Mouse (Mus musculus) layer of hippocampus, adult 18-20 months (tissue): ENCODE measurements at regions not wholly inside any gene's neighbourhood (a gene's known extent, or its start where the extent isn't known, plus 50 kb on each side); places are given as distances from the start of the nearest gene placed in this dataset.

ENCODE experiments used
- DNase-seq, 2 experiments: peaks; one replicate each; pipeline ENCODE4 v3.0.0; 2022; ENCODE audit warnings: low spot score in 2 of 2

GRCm38 (mm10) chr12:106128944-106129724 lies 119.1 kb downstream of the Vrk1 start:
- no peak for DNase-seq

- peak in 1 of 2 experiments; percentile 33 for DNase-seq
Observed at GRCm38 (mm10) chr12:106130071-106130676, 120.1 kb downstream of the Vrk1 start.

GRCm38 (mm10) chr12:106132715-106133114 lies 122.7 kb downstream of the Vrk1 start:
- DNase-seq = no peak

GRCm38 (mm10) chr12:106138466-106138865 lies 128.4 kb downstream of the Vrk1 start:
- DNase-seq = no peak

- no peak for DNase-seq
Observed at GRCm38 (mm10) chr12:106139491-106139890, 129.5 kb downstream of the Vrk1 start.

GRCm38 (mm10) chr12:106139927-106140326 lies 129.9 kb downstream of the Vrk1 start:
- no peak for DNase-seq

GRCm38 (mm10) chr12:106140671-106141070 lies 130.6 kb downstream of the Vrk1 start:
- DNase-seq = no peak

GRCm38 (mm10) chr12:106143548-106143947 lies 133.5 kb downstream of the Vrk1 start:
- DNase-seq = no peak

- peak; percentile 32 to 79 for DNase-seq
Observed at GRCm38 (mm10) chr12:106156837-106157236, 146.8 kb downstream of the Vrk1 start.

GRCm38 (mm10) chr12:106157827-106158226 lies 147.8 kb downstream of the Vrk1 start:
- no peak for DNase-seq

- DNase-seq = peak; percentile 20 to 67
Observed at GRCm38 (mm10) chr12:106158620-106159019, 148.6 kb downstream of the Vrk1 start.

- no peak for DNase-seq
Observed at GRCm38 (mm10) chr12:106171301-106171700, 161.3 kb downstream of the Vrk1 start.

- no peak for DNase-seq
Observed at GRCm38 (mm10) chr12:106173211-106173610, 163.2 kb downstream of the Vrk1 start.

- peak in 1 of 2 experiments; percentile 46 for DNase-seq
Observed at GRCm38 (mm10) chr12:106174070-106174980, 164.3 kb downstream of the Vrk1 start.

GRCm38 (mm10) chr12:106174981-106175700 lies 165.1 kb downstream of the Vrk1 start:
- peak in 1 of 2 experiments; percentile 58 for DNase-seq

- DNase-seq = no peak
Observed at GRCm38 (mm10) chr12:106177302-106177701, 167.3 kb downstream of the Vrk1 start.

- DNase-seq = no peak
Observed at GRCm38 (mm10) chr12:106177861-106178260, 167.8 kb downstream of the Vrk1 start.

- no peak for DNase-seq
Observed at GRCm38 (mm10) chr12:106178688-106179205, 168.7 kb downstream of the Vrk1 start.

GRCm38 (mm10) chr12:106182923-106183322 lies 172.9 kb downstream of the Vrk1 start:
- no peak for DNase-seq

GRCm38 (mm10) chr12:106183973-106184372 lies 173.9 kb downstream of the Vrk1 start:
- DNase-seq = no peak
